Mouse (Mus musculus) midbrain, embryonic 14.5 days (tissue): ENCODE measurements around the gene Mtmr4. TPM values are rescaled to one million over a fixed set of nuclear protein-coding genes. Genes with fewer than 3 reads are reported as not detected.

ENCODE experiments used
- ATAC-seq: fragments of 200-750 bp; cut with Nextera tagmentation; 2 replicates; pipeline ENCODE4 v1.8.0; 2017; ENCODE audit warnings: moderate number of reproducible peaks, moderate library complexity; ENCODE audit not compliant: low FRiP score, low TSS enrichment
- DNase-seq: peaks from one replicate; pipeline ENCODE4 v3.0.0-alpha.2; 2015
- H3K27ac ChIP-seq: fragments of 300-500 bp; sonication (generic); replicated peaks from 2 replicates; pipeline ENCODE4 v1.5.1; 2014; ENCODE audit warnings: mild to moderate bottlenecking, low read depth, low read length, moderate library complexity
- H3K27me3 ChIP-seq: fragments of 300-500 bp; sonication (generic); 2 replicates; pipeline ENCODE4 v1.6.1; 2014; ENCODE audit warnings: low read length, control low read depth, mixed read lengths; ENCODE audit not compliant: control insufficient read depth, insufficient read depth
- H3K36me3 ChIP-seq: fragments of 300-500 bp; sonication (generic); 2 replicates; pipeline ENCODE4 v1.6.1; 2014; ENCODE audit warnings: low read length, control low read depth; ENCODE audit not compliant: control insufficient read depth, insufficient read depth
- H3K4me1 ChIP-seq: fragments of 300-500 bp; sonication (generic); 2 replicates; pipeline ENCODE4 v1.6.1; 2014; ENCODE audit warnings: mild to moderate bottlenecking, antibody characterized with exemption, low read length, control low read depth; ENCODE audit not compliant: control insufficient read depth, insufficient read depth
- H3K4me2 ChIP-seq: fragments of 300-500 bp; sonication (generic); 2 replicates; pipeline ENCODE4 v1.6.1; 2014; ENCODE audit warnings: mild to moderate bottlenecking, low read length, moderate library complexity
- H3K4me3 ChIP-seq: fragments of 300-500 bp; sonication (generic); replicated peaks from 2 replicates; pipeline ENCODE4 v1.5.1; 2014; ENCODE audit warnings: low read depth, low read length
- H3K9ac ChIP-seq: fragments of 300-500 bp; sonication (generic); replicated peaks from 2 replicates; pipeline ENCODE4 v1.6.1; 2014; ENCODE audit warnings: mild to moderate bottlenecking, low read length, moderate library complexity
- H3K9me3 ChIP-seq: fragments of 300-500 bp; sonication (generic); 2 replicates; pipeline ENCODE4 v1.6.1; 2016; ENCODE audit warnings: low read length, control low read depth, mixed read lengths; ENCODE audit not compliant: control insufficient read depth
- WGBS: fragments of 180-500 bp; shearing (Covaris S2); extraction: QIAGEN DNeasy Blood & Tissue Kit; methylation state at CpG from one replicate; pipeline ENCODE4 v1.1.7; 2014; 5-methylcytosine and 5-hydroxymethylcytosine counted together
- polyA plus RNA-seq: library from polyadenylated mRNA; unstranded; fragments of >200 nt; fragmentation: Nextera tagmentation; extraction: Ambion mirVana; gene quantifications from 2 replicates; pipeline ENCODE4 v1.2.1, GENCODE M21; 2014

Mtmr4 gene
- polyA plus RNA-seq, 1 experiment from 2014 or later, result 75.1 TPM

DNA sequence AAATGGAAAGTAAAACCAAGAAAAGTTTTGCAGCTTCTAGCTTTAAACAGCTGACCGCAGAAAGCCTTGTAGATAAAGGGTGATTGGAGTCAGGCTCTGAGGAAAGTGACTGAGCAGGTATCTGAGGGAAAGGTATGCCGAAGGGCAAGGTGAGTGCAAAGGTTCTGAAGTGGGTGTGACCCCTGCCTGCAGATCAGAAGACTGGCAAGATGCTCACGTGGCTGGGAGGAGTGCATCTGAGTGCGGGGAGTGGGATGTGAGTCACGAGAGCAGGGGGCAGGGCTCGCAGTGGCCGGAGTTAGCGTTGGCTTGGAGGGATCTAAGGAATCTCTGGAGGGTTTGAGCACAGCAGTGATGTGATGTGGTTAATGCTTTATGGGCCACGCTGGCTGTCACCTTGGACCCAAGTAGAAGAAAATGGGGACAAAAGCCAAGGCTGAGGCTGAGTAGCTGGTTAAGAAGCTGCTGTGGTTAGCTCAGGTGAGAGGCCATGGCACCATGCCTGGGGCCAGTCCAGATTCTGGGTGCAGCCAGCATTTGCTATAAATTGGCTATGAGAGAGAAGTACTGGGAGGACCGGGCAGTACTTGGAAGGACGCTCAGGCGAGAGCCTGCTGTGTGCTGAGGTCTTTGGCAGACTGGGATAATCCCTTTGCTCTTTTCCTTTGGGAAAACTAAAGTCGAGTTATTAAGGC is 7.6 kb downstream of the Mtmr4 start:
- DNase-seq, result no peak
- Histone ChIP-seq H3K9ac (no peak overlapping the region), H3K27ac (no peak overlapping the region), H3K27me3 (no peaks in the 10 kb centered on the region), H3K9me3 (no peaks in the 10 kb centered on the region), H3K4me1 (peaks cover 15% of the 10 kb centered on the region), H3K36me3 (peaks cover 77% of the 10 kb centered on the region), H3K4me2 (no peak overlapping the region), H3K4me3 (no peak overlapping the region)
- WGBS, result 83% methylated on average over 13 of the region's 13 CpGs
- ATAC-seq, result no peak

DNA sequence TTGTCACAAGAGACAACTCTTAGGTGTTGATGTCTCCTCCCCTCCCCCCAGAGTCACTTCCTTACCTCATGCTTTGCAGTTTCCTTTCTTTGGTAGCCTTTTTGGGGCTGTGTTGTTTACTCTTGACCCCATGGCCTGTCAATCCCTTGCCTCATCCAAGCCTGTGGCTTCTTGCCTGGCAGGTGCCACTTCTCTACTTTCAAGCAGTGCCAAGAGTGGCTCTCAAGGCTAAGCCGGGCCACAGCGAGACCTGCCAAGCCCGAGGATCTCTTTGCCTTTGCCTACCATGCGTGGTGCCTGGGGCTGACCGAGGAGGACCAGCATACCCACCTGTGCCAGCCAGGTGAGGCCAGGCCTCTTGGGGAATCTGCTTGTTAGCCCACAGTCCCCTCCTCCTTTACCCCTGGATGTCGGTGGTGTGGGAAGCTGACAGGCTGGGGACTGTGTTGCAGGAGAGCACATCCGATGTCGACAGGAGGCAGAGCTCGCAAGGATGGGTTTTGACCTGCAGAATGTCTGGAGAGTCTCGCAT is 8.4 kb downstream of the Mtmr4 start:
- 96% methylated on average over 10 of the region's 10 CpGs for WGBS
- DNase-seq (no peak), ATAC-seq (no peak)
- Histone ChIP-seq H3K4me2 (no peak overlapping the region), H3K36me3 (peaks cover 85% of the 10 kb centered on the region), H3K27me3 (no peaks in the 10 kb centered on the region), H3K4me1 (peaks cover 10% of the 10 kb centered on the region), H3K27ac (no peak overlapping the region), H3K9me3 (no peaks in the 10 kb centered on the region), H3K4me3 (no peak overlapping the region), H3K9ac (no peak overlapping the region)

DNA sequence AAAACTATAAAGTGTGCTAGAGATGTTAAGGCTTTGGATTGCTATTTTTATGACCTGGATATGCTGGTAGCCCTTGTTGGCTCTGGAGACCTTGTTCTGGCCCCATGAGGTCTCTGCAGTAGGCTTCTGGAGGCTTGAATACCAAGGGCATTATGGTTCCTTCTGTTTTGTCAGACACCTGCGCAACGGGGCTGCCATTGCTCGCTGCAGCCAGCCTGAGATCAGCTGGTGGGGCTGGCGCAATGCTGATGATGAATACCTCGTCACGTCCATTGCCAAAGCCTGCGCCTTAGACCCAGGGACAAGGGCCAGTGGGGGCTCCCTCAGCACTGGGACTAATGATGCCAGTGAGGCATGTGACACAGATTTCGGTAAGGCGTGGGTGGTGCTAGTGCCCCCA is 10.3 kb downstream of the Mtmr4 start:
- H3K4me3 ChIP-seq, result no peak overlapping the region
- H3K36me3 ChIP-seq, result peaks cover 100% of the 10 kb centered on the region
- 97% methylated on average over 9 of the region's 9 CpGs for WGBS
- DNase-seq (no peak), ATAC-seq (no peak)
- H3K27me3 ChIP-seq, result no peaks in the 10 kb centered on the region
- no peak overlapping the region for H3K27ac ChIP-seq
- H3K4me1 ChIP-seq, result peaks cover 3% of the 10 kb centered on the region
- H3K4me2 ChIP-seq, result no peak overlapping the region
- H3K9me3 ChIP-seq, result no peaks in the 10 kb centered on the region
- no peak overlapping the region for H3K9ac ChIP-seq

DNA sequence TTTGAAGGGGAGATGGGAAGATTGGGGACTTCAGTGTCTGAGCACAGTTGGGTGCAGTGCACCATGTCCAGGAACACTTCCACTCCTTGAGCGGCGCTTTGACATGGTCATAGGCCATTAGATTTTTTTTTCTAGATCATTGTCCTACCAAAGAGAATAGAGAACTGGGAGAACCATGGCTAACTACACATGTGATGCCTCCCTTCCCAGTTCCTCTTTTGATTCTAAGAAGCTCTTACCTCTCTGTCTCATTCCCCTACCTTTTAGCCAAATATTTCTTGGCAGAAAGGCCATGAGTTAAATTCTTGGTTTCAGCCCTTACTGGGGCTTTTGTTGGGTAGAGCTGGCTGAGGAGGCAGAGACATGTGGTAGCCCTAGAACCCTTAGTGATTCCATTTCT is 11.6 kb downstream of the Mtmr4 start:
- H3K36me3 ChIP-seq, result peaks cover 100% of the 10 kb centered on the region
- no peaks in the 10 kb centered on the region for H3K9me3 ChIP-seq
- ATAC-seq (no peak), DNase-seq (no peak)
- H3K4me3 ChIP-seq, result no peak overlapping the region
- H3K4me1 ChIP-seq, result no peaks in the 10 kb centered on the region
- no peak overlapping the region for H3K9ac ChIP-seq
- H3K27me3 ChIP-seq, result no peaks in the 10 kb centered on the region
- no peak overlapping the region for H3K4me2 ChIP-seq
- WGBS, result 96% methylated on average over 2 of the region's 2 CpGs
- H3K27ac ChIP-seq, result no peak overlapping the region

DNA sequence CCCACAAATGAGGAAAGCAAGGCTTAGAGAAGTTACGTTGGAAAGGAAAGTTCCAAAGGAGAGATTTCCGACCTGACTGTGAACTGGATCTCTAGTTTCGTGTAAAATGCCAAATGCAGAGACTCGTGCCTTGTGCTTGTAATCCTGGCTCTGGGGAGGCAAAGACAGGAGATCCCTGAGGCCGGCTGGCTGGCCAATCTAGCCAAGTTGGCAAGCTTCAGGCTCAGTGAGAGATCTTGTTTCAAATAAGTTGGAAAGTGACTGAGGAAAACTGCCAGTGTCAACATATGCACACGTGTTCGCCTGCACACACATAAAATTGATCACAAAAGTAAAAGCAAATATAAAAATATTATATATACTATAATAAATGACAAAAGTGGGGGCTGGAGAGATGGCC is 17.3 kb downstream of the Mtmr4 start:
- Histone ChIP-seq H3K9ac (no peak overlapping the region), H3K4me3 (no peak overlapping the region), H3K27me3 (no peaks in the 10 kb centered on the region), H3K27ac (no peak overlapping the region), H3K4me2 (no peak overlapping the region), H3K36me3 (peaks cover 96% of the 10 kb centered on the region), H3K4me1 (no peaks in the 10 kb centered on the region), H3K9me3 (no peaks in the 10 kb centered on the region)
- ATAC-seq (no peak), DNase-seq (no peak)
- 92% methylated on average over 7 of the region's 7 CpGs for WGBS

DNA sequence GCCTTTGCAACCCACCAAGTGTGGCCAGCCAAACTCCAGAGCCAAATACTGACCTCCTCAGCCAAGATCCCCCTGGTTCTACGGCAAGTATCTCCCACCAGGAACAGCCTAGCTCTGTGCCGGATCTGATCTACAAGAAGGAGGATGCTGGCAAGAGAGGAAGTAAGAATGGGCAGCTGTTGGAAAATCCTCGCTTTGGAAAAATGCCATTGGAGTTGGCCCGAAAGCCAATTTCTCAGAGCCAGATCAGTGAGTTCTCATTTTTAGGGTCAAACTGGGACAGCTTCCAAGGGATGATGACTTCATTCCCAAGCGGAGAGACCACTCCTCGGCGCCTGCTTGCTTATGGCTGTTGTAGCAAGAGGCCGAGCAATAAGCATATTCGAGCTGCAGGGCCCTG is 19.6 kb downstream of the Mtmr4 start:
- H3K36me3 ChIP-seq, result peaks cover 96% of the 10 kb centered on the region
- H3K9me3 ChIP-seq, result no peaks in the 10 kb centered on the region
- H3K27me3 ChIP-seq, result no peaks in the 10 kb centered on the region
- H3K4me2 ChIP-seq, result no peak overlapping the region
- no peaks in the 10 kb centered on the region for H3K4me1 ChIP-seq
- 92% methylated on average over 9 of the region's 9 CpGs for WGBS
- H3K9ac ChIP-seq, result no peak overlapping the region
- no peak overlapping the region for H3K4me3 ChIP-seq
- DNase-seq (no peak), ATAC-seq (no peak)
- H3K27ac ChIP-seq, result no peak overlapping the region

DNA sequence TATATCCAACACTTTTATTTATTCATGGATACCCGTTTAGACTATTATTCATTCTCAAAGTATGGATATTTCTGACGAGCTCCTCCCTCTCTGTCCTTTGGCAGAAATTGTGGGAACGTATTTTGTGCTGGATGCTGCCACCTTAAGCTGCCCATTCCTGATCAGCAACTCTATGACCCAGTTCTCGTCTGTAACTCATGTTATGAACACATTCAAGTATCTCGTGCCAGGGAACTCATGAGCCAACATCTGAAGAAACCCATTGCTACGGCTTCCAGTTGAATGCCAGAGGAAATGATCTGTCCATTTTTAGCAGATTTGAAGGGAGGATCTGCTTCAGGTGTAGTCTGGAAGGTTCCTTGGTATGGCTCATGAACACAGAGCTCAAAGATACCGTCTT is 22.0 kb downstream of the Mtmr4 start:
- no peaks in the 10 kb centered on the region for H3K9me3 ChIP-seq
- no peaks in the 10 kb centered on the region for H3K27me3 ChIP-seq
- WGBS, result 93% methylated on average over 7 of the region's 7 CpGs
- H3K4me3 ChIP-seq, result no peak overlapping the region
- DNase-seq (no peak), ATAC-seq (no peak)
- peaks cover 91% of the 10 kb centered on the region for H3K36me3 ChIP-seq
- no peak overlapping the region for H3K4me2 ChIP-seq
- H3K9ac ChIP-seq, result no peak overlapping the region
- H3K4me1 ChIP-seq, result no peaks in the 10 kb centered on the region
- no peak overlapping the region for H3K27ac ChIP-seq

DNA sequence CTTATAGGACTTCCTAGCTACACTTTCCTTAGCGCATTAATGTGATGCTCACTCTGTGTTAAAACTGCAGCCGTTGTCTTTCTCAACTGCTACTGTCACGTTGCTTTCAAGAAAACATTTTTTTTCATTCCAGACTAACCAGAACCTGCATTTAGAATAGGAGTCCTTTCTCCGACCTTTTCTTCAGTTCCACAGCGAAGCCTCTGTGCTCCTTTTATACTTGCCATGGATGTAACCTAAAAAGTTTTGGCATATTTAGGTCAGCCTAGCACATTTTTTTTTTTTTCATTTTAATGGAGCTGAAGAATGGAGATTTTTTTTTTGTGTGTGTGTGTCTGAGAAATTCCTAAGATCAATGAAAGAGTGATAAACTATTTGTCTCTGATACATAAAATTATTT is 23.6 kb downstream of the Mtmr4 start:
- Histone ChIP-seq H3K4me1 (no peaks in the 10 kb centered on the region), H3K9ac (no peak overlapping the region), H3K36me3 (peaks cover 86% of the 10 kb centered on the region), H3K9me3 (no peaks in the 10 kb centered on the region), H3K4me2 (no peak overlapping the region), H3K4me3 (no peak overlapping the region), H3K27ac (no peak overlapping the region), H3K27me3 (no peaks in the 10 kb centered on the region)
- ATAC-seq, result no peak
- 96% methylated on average over 5 of the region's 5 CpGs for WGBS
- DNase-seq, result no peak

DNA sequence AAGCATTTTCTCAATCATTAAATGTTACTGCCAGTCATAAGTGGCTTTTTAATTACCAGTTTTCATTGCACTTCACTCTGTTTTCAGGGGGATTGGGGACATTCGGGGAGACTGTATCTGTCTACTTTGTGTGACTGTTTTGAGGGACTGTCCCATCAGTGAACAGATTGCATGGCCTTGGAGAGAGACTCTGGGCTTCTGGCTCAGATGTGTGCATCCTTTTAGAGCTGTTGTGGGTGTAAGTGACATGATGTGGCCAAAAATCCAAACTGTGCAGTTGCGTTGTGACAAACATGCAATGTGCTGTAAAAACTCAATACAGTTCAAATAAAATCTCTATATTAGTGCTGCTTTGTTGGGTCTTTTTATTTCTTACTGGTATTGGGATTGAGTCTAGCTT is 24.0 kb downstream of the Mtmr4 start:
- Histone ChIP-seq H3K4me2 (no peak overlapping the region), H3K9me3 (no peaks in the 10 kb centered on the region), H3K27ac (no peak overlapping the region), H3K27me3 (no peaks in the 10 kb centered on the region), H3K4me3 (no peak overlapping the region), H3K4me1 (no peaks in the 10 kb centered on the region), H3K36me3 (peaks cover 82% of the 10 kb centered on the region), H3K9ac (no peak overlapping the region)
- WGBS, result 97% methylated on average over 2 of the region's 2 CpGs
- DNase-seq (no peak), ATAC-seq (no peak)
